In the genomic region with DNA sequence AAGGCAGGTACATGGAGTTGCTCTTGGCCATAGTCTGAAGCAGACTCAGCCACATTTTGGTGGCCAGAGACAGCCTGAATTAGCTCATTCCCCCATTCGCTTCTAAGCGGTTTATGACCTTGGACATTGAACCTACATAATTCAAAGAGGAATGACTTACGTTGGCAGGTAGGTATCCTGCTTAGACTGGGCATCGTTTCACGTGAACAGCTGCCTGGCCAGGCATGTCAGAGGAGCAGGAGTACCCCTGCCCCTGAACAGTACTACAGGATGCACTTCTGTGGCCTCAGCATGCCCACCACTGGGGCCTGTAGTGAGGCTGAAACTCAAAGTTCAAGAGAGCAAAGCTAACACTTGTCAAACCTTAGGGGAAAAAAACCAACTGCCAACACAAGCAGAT, we compare ENCODE assay signal across 30 mouse cellular contexts. TPM values are rescaled to one million over a fixed set of nuclear protein-coding genes. Genes with fewer than 3 reads are reported as not detected.
A peak's percentile ranks its signal among the peaks of the same experiment; 100 is the strongest.
DNase-seq lines count a peak whose midpoint lies in the region; ATAC-seq and TF ChIP-seq lines count a peak whose summit lies in the region.
"Had no signal": no experiment of that assay in that cellular context is flagged by ENCODE, and none has a peak within 500 bp of the region (broad histone marks: within the 10 kb centered on the region; RNA-seq: fewer than 3 reads in every experiment).

No protein-coding gene starts in this region.

- WGBS in small intestine, adult 2 months: 27% methylated on average over 5 of the region's 5 CpGs

- no peak overlapping the region for H3K4me3 ChIP-seq in small intestine, adult 2 months (ENCODE audit: low read depth, low read length)
- H3K4me3 ChIP-seq: embryonic facial prominence, embryonic 13.5 days; forebrain, embryonic 15.5 days; heart, embryonic 13.5 days; hindbrain, embryonic 13.5 days; left cerebral cortex, adult 2 months; midbrain, embryonic 13.5 days; stomach, embryonic 15.5 days had no signal

- H3K27me3 ChIP-seq in small intestine, adult 2 months (ENCODE audit: control insufficient read depth, insufficient read depth, low read length): no peaks in the 10 kb centered on the region
- H3K27me3 ChIP-seq: embryonic facial prominence, embryonic 13.5 days; forebrain, embryonic 15.5 days; heart, embryonic 13.5 days; hindbrain, embryonic 13.5 days; midbrain, embryonic 13.5 days; stomach, embryonic 15.5 days had no signal

- H3K27ac ChIP-seq in small intestine, adult 2 months (ENCODE audit: insufficient read depth, low read depth, low read length): peak overlapping the region; percentile 92
- H3K27ac ChIP-seq: embryonic facial prominence, embryonic 13.5 days; forebrain, embryonic 15.5 days; heart, embryonic 13.5 days; hindbrain, embryonic 13.5 days; left cerebral cortex, adult 2 months; midbrain, embryonic 13.5 days; stomach, embryonic 15.5 days had no signal

- no peak for TF ChIP-seq POLR2A in small intestine, adult 2 months (IDR thresholded peaks at IDR 0.05; ENCODE audit: low read depth, low read length)

- no peak for ATAC-seq in granulocyte monocyte progenitor cell, adult 5-6 weeks (replicated peaks; ENCODE audit: poor library complexity, severe bottlenecking)
- ATAC-seq: CD4-positive, CD25-positive, alpha-beta regulatory T cell, adult 4 months; forebrain, embryonic 15.5 days; inflammation-experienced regulatory T-cells, adult 6 months; midbrain, embryonic 13.5 days; Patski had no signal

- TF ChIP-seq CTCF in small intestine, adult 2 months (IDR thresholded peaks at IDR 0.05; ENCODE audit: extremely low read depth, insufficient read length, insufficient replicate concordance, low read depth, low read length): no peak

- H3K4me1 ChIP-seq in small intestine, adult 2 months (ENCODE audit: control insufficient read depth, insufficient read depth, insufficient read length, low read length): peaks cover 10% of the 10 kb centered on the region; the same call in 1 of the 2 replicates
- H3K4me1 ChIP-seq: embryonic facial prominence, embryonic 13.5 days; forebrain, embryonic 15.5 days; heart, embryonic 13.5 days; hindbrain, embryonic 13.5 days; midbrain, embryonic 13.5 days; stomach, embryonic 15.5 days had no signal

- no peaks in the 10 kb centered on the region; the same call in 1 of the 2 replicates for H3K36me3 ChIP-seq in small intestine, adult 2 months (ENCODE audit: control insufficient read depth, insufficient read depth, low read length)
- H3K36me3 ChIP-seq: embryonic facial prominence, embryonic 13.5 days; forebrain, embryonic 15.5 days; heart, embryonic 13.5 days; hindbrain, embryonic 13.5 days; midbrain, embryonic 13.5 days; stomach, embryonic 15.5 days had no signal

- peak; percentile 45 for DNase-seq in heart, adult 11 months
- DNase-seq in heart, adult 9 months (ENCODE audit: low spot score in 2 of 2): no peak
- peak; percentile 82 for DNase-seq in kidney, adult 9 months
- peak; percentile 73 to 86 for DNase-seq in kidney, postnatal 36 days
- no peak for DNase-seq in adrenal gland, adult (ENCODE audit: inconsistent age in 2 of 2, low spot score in 1 of 2)
- no peak for DNase-seq in urinary bladder, postnatal 36 days (ENCODE audit: low spot score in 2 of 2)
- DNase-seq: adrenal gland, postnatal 10 days; cerebellum, adult 9-11 months; left cerebral cortex, postnatal 4 days; lung, adult 18-20 months; lung, postnatal 14 days; right cerebral cortex, postnatal 14 days; thymus, adult 2 months had no signal

RNA-seq across cellular contexts. Expression of a gene that starts 4.0 kb away (rescaled TPM):
- 633 and 1,402 TPM in 2 replicates for polyA plus RNA-seq in small intestine, adult 2 months (2012; rRNA removed)
- not detected in 2 replicates for total RNA-seq in granulocyte monocyte progenitor cell, adult 5-6 weeks (2014; fragmentation: Nextera tagmentation)
- not detected in 2 replicates for total RNA-seq in granulocyte monocyte progenitor cell, adult 5-6 weeks (2017)
- total RNA-seq: ES-E14; megakaryocyte, adult 5-6 weeks had no signal
- polyA plus RNA-seq: CD4-positive, CD25-positive, alpha-beta regulatory T cell, adult 4 months; embryonic facial prominence, embryonic 13.5 days; hindbrain, embryonic 13.5 days; inflammation-experienced regulatory T-cells, adult 6 months; Patski had no signal

RNA-seq across cellular contexts. Expression of a gene that starts 32.4 kb away (rescaled TPM):
- polyA plus RNA-seq in small intestine, adult 2 months (2012; rRNA removed): 0.08 and 0.18 TPM in 2 replicates
- total RNA-seq in granulocyte monocyte progenitor cell, adult 5-6 weeks (2014; fragmentation: Nextera tagmentation): 1.9 and 2.8 TPM in 2 replicates
- total RNA-seq in granulocyte monocyte progenitor cell, adult 5-6 weeks (2017): 6.2 and 6.7 TPM in 2 replicates

RNA-seq across cellular contexts. Expression of a gene that starts 32.5 kb away (rescaled TPM):
- polyA plus RNA-seq in small intestine, adult 2 months (2012; rRNA removed): 0.46 and 0.98 TPM in 2 replicates
- total RNA-seq in granulocyte monocyte progenitor cell, adult 5-6 weeks (2014; fragmentation: Nextera tagmentation): 34.6 and 40.5 TPM in 2 replicates
- 38.7 and 39.9 TPM in 2 replicates for total RNA-seq in granulocyte monocyte progenitor cell, adult 5-6 weeks (2017)

RNA-seq across cellular contexts. Expression of a gene that starts 44.3 kb away (rescaled TPM):
- 35.6 and 62.3 TPM in 2 replicates for polyA plus RNA-seq in small intestine, adult 2 months (2012; rRNA removed)
- not detected in 2 replicates for total RNA-seq in granulocyte monocyte progenitor cell, adult 5-6 weeks (2014; fragmentation: Nextera tagmentation)
- total RNA-seq in granulocyte monocyte progenitor cell, adult 5-6 weeks (2017): not detected in 2 replicates
- total RNA-seq: megakaryocyte, adult 5-6 weeks had no signal
- polyA plus RNA-seq: CD4-positive, CD25-positive, alpha-beta regulatory T cell, adult 4 months; inflammation-experienced regulatory T-cells, adult 6 months; Patski had no signal

RNA-seq across cellular contexts. Expression of a gene that starts 47.0 kb away (rescaled TPM):
- polyA plus RNA-seq in small intestine, adult 2 months (2012; rRNA removed): 0.39 TPM in 1 of 2 replicates, not detected in the other
- total RNA-seq in granulocyte monocyte progenitor cell, adult 5-6 weeks (2014; fragmentation: Nextera tagmentation): not detected in 2 replicates
- not detected in 2 replicates for total RNA-seq in granulocyte monocyte progenitor cell, adult 5-6 weeks (2017)
- total RNA-seq: heart, postnatal 25 days; megakaryocyte, adult 5-6 weeks had no signal
- polyA plus RNA-seq: CD4-positive, CD25-positive, alpha-beta regulatory T cell, adult 4 months; embryonic facial prominence, embryonic 13.5 days; forebrain, embryonic 15.5 days; hindbrain, embryonic 13.5 days; inflammation-experienced regulatory T-cells, adult 6 months; midbrain, embryonic 13.5 days; neural tube, embryonic 14.5 days; Patski; spleen, adult 2 months; thymus, adult 2 months had no signal

Comparison
In these comparisons a context has a peak if more than half of its experiments do, and no peak if none do; other contexts are left out.
1. DNase-seq: peak in heart, adult 11 months (single experiment), kidney, adult 9 months (single experiment) and kidney, postnatal 36 days (2 of 2); none in heart, adult 9 months (0 of 2), adrenal gland, adult (0 of 2) and urinary bladder, postnatal 36 days (0 of 2).